Mouse (Mus musculus) 3T3-L1 (cell line): ENCODE results near the gene Ccdc18.
"Not testable (repeated sequence)": the region's sequence is repeated elsewhere in the genome, so short reads cannot be mapped to it uniquely, and the experiment has no call there.

Experiments used
- DNase-seq: peaks from one replicate; pipeline ENCODE4 v3.0.0-alpha.2; 2015; ENCODE audit warnings: low read depth, low spot score

The Ccdc18 gene

DNA sequence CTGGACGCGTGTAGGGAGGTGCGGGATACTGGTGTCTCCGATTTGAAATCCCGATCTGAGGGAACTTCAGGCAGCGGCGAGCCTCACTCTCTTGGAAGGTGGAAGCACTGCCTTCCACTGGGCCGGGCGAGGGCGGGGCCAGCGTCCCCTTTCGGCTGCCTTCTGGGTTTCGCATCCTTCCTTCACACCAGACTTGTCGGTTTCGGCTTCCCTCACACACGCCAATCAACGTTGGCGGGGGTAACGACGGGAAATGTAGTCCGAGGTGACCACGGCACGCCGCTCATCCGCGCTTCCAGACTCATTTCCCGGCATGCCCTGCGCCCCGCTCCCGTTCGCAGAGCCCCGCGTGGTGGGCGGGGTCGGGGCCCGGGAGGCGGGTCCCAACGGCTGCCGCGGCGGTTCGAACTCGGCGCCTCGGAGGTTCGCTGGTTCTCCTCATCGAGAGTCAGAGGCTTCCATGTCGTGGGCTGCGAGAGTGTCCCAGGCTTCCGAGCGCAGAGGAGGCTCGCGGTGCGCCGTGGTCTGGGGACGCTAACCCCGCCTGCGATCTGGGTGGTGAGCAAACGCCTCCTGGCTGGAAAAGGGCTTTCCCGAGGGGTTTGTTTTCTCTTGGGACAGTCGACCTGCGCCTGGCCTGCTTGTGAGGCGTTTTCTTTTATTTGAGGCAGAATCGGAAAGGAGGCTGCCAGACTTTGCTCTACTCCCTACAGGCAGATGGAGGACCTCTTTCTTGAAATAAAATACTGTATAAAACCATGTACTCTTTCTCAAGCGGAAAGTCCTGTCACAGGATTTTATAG, at the start of gene Ccdc18, which contains the start of gene Tmed5:
TSS of gene Ccdc18 (plus strand) at position 435 of the 803 bp plus-strand sequence.
TSS of gene Tmed5 (minus strand) at position 180 of the 803 bp plus-strand sequence.
- peak; percentile 99 for DNase-seq

DNA sequence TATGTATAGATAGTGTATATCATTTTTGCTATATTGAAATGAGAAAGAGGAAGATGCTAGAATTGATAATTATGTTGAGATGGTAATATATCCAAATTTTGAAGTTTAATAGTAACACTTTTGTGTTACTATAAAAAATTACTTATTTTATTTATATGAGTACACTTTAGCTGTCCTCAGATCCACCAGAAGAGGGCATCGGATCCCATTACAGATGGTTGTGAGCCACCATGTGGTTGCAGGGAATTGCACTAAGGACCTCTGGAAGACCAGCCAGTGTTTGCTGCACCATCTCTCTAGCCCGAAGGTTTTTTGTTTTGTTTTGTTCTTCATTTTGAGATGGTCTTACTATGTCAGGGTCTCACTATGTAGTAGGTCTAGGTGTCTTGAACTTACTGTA, 47.2 kb upstream of the Ccdc18 start:
- peak; percentile 43 for DNase-seq

DNA sequence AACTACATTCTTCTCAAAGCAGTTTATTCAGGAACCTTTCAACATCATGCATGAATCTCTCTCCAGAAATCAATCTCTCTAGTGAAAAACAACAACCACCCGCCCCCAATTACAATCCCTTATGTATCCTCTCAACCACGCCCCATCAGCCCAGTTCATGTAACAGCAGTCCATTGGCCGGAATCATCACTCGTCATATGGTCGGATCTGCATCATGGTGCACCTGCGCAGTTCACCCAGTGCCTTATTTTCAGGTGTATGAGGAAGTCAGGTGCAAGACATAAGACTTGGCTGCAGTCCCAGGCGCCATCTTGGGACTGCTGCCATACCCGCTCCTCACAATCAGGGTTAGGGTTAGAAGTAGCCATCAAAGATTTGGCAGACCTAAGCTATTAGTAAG, 39.9 kb upstream of the Ccdc18 start:
- DNase-seq: not testable (repeated sequence)

DNA sequence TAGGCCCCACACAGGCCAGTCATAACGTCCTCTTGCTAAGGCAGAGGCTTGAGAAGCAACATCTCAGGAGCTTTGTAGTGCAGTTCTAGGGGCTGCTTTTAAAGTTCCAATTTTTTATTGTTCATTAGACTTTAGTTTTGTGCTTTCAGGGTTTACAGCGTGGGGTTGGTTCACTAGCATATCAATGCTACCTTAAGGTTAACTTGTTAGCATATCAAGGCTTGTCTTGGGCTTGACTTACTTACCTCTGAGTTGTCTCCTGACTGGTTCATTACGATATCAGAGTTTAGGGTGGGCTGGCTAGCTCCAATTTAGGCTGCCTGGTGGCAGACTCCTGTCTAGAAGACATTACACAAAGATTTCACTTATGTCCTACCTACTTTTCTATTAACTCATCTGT, 35.0 kb upstream of the Ccdc18 start:
- no peak for DNase-seq

DNA sequence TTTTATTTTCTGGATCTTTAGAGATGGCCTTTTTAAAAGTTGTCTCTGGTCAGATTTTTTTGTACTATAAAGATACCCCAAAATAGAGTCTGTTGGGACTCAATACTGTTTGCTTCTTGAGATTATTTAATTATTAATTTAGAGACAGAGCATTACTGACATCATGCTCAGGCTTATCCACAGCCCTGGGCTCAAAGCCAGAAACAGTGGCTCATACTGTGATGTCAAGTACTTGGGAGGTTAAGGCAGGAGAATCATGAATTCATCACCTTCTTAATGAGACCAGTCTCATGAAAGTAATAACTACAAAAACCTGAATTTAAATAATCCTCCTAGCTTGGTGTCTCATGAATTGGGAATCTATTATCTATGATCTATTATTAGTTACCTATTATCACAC, 32.5 kb upstream of the Ccdc18 start:
- DNase-seq: peak; percentile 25

DNA sequence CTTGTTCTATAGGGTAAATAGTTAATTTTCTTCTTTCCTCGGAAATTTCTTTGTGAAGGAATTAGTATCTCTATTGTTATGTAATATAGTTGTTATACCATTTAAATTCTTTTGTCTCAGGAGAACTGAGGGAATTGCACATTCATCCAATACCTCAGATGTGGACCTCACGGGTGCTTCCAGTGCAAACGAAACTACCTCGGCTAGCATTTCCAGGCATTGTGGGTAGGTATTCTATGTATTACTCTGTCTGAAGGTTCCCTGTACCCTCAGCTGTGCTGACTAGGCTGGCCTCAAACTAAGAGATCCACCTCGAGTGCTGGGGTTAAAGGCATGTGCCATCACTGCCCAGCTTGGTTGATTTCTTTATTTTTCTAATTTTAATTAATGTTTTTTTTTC, 28.4 kb upstream of the Ccdc18 start:
- no peak for DNase-seq

- DNase-seq: no peak
These were observed 23.3 kb upstream of the Ccdc18 start for GRCm38 (mm10) chr5:108109346-108109745.

DNA sequence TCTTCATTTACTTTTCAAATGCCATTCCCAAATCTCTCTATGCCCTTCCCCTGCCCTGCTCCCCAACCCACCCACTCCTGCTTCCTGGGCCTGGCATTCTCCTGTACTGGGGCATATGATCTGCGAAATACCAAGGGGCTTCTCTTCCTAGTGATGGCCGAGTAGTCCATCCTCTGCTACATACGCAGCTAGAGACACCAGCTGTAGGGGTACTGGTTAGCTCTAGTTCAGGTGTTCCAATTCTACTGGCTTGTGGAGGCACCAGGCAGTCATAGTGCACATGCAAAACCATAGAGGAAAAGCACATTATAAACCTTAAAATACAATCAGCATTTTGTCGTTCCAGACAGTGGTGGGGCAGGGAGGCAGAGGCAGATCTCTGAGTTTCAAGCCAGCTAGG, 15.0 kb upstream of the Ccdc18 start:
- no peak for DNase-seq

DNA sequence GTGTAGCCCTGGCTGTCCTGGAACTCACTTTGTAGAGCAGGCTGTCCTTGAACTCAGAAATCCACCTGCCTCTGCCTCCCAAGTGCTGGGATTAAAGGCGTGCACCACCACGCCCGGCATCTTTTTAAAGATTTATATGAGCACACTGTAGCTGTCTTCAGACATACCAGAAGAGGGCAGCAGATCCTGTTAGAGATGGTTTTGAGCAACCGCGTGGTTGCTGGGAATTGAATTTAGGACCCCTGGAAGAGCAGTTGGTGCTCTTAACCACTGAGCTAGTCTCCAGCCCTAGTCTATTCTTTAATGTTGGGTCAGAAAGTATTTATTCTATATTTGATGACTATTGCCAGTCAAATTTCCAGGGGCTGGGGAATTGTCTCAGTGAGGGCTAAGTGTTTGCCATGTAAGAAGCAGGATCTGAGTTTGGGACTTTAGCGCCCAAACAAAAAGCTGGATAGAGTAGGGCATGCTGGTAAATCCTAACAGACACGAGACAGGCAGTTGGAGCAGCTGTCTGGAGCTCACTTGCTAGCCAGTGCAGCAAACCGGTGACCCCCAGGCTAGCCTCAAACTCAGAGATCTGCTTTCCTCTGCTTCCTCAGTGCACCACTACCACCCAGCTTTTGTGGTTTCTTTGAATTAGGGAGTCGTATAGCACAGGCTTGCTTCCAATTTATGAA, 12.3 kb upstream of the Ccdc18 start:
- DNase-seq: peak; percentile 33

GRCm38 (mm10) chr5:108131849-108132440, 730 bp upstream of the Ccdc18 start:
- DNase-seq: peak; percentile 81

- DNase-seq: no peak
These were observed 19.9 kb downstream of the Ccdc18 start for GRCm38 (mm10) chr5:108152592-108152991.

DNA sequence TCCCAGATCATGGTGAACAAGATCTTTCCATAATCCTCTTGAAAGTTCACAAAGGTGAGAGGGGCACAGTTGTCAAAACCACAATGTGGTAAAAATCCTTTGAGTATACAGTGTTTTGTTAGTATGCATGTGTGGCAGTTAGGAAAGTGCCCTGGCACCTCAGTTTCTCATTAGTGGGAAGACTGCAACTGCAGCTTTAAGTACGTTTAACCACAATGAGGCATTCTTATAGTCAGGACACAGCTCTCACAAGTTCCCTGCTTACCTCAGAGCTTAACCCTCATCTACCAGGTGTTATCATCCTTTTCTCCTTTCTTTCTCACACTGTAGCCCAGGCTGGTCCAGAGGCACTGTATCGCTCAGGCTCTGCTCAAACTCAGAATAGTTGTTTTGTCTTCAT, 28.1 kb downstream of the Ccdc18 start:
- DNase-seq: no peak

GRCm38 (mm10) chr5:108163695-108164094, 31.0 kb downstream of the Ccdc18 start:
- peak; percentile 64 for DNase-seq

DNA sequence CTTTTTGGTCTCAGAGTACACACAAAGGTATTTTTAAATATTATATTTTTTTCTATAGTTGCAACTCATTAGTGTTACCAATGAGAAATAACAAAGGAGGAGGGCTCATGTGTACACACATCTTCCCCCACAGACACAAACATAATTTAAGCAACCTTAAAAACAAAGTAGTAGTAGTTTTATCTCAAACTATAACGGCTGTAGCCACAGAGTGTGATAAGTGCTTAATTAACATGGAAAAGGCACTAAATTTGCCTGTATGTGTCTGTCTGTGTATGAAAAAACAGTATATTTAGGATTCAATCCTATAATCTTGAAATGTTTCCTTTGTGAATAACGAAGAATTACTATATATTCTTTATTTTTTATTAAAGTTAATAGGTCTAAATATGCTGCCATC, 51.4 kb downstream of the Ccdc18 start:
- DNase-seq: no peak

GRCm38 (mm10) chr5:108188967-108189366, 56.3 kb downstream of the Ccdc18 start:
- peak; percentile 30 for DNase-seq

DNA sequence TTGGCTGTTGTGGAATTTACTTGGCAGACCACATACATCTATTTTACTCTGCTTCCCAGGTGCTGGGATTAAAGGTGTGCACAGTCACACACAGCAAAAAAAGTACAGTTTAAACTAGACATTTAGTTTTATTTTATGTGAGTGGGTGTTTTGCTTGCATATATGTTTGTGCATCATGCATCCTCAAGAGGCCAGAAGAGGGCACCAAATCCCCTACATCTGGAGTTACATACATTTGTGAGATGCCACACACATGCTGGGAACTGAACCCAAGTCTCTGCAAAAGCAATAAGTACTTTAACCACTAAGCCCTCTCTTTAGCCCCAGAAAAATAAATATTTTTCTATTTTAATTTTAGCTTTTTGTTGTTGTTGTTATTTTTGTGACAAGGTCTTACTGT, 73.3 kb downstream of the Ccdc18 start:
- peak; percentile 16 for DNase-seq

- no peak for DNase-seq
These were observed 78.8 kb downstream of the Ccdc18 start for GRCm38 (mm10) chr5:108211512-108211911.

DNA sequence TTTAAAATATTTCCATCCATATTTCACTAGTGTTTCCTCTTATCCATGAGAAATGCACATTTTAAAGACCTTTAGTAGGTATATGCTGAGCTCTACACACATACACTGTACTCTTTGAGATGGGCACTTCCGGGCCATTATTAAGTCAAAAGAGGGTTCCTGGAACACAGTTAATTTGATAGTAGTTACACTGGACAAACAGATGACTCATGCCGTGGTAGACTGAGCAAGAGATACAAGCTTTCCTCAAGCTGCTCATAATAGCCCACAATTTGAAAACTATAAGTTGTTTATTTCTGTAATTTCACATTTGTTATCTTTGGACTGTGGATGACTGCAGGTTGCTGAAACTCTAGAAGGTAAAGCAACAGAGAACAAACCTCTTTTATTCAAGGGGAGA, 82.3 kb downstream of the Ccdc18 start:
- peak; percentile 3 for DNase-seq

GRCm38 (mm10) chr5:108224077-108224476, 91.4 kb downstream of the Ccdc18 start:
- no peak for DNase-seq

DNA sequence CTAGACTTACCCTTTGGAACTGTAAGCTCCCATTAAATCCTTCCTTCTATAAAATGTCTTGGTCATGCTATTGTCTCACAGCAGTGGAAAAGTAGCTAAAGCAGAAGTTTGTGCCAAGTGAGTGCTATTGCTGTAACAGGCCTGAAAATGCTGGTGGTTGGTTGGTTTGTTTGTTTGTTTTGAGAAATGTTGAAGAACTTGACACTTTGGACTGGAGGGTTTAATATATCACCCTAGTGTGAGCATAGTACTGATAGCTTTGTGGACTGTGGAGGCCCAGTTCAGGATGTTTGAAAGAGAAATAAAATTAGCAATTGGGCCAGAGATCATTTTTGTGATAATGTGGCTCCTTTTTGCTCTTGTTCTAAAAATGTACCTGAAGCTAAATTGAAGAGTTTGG, 93.5 kb downstream of the Ccdc18 start:
- DNase-seq: no peak

- DNase-seq: peak; percentile 81
These were observed 113.7 kb downstream of the Ccdc18 start for GRCm38 (mm10) chr5:108246314-108246765.

GRCm38 (mm10) chr5:108250033-108250432, 117.4 kb downstream of the Ccdc18 start:
- no peak for DNase-seq
